Mouse (Mus musculus): Measurements from ENCODE around the gene Pla2g2c. TPM values are rescaled to one million over a fixed set of nuclear protein-coding genes. Genes with fewer than 3 reads are reported as not detected.
A peak's percentile ranks its signal among the peaks of the same experiment; 100 is the strongest.

The Pla2g2c gene
- total RNA-seq, 4 experiments from 2014 or later = 0.52 to 0.81 (median 0.68) TPM; not detected in 1

DNA sequence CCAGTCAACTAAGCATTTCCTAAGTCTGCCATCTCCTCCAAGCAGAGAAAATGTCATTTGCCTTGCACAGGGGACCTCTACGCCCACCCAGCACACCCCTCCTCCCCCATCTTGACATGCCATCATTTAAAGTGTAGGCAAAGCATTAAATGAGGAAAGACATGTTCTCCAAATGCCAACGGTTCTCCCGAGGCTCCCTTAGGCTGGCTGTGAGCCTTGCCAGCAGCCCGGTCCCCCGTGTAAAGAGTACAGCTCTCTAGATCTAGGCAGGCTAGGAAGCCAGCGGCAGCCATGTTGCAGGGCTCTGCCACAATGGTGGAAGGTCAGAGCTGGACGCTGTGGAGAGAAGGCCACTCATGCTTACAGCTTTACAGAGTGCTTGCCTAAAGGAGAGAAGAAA is 14.6 kb upstream of the Pla2g2c start:
- DNase-seq = no peak

DNA sequence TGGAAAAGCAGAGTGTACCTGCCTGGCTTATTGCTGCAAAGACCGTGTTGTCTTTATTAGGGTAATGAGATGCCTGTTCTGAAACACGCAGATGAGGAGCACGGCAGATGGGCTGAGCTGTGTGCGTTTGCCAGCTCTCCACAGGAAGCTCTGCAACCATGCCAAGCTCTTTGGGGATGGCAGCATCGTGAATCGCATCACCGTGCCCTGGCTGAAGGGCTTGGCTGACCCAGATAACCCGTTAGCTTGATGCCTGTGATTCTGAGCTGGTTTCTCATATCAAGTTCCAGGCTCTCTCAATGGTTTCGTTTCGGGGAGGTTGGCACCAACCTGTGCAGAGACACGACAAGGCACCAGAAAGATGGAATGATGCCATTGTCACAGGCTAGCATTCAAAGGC is 14.0 kb upstream of the Pla2g2c start:
- no peak for DNase-seq

DNA sequence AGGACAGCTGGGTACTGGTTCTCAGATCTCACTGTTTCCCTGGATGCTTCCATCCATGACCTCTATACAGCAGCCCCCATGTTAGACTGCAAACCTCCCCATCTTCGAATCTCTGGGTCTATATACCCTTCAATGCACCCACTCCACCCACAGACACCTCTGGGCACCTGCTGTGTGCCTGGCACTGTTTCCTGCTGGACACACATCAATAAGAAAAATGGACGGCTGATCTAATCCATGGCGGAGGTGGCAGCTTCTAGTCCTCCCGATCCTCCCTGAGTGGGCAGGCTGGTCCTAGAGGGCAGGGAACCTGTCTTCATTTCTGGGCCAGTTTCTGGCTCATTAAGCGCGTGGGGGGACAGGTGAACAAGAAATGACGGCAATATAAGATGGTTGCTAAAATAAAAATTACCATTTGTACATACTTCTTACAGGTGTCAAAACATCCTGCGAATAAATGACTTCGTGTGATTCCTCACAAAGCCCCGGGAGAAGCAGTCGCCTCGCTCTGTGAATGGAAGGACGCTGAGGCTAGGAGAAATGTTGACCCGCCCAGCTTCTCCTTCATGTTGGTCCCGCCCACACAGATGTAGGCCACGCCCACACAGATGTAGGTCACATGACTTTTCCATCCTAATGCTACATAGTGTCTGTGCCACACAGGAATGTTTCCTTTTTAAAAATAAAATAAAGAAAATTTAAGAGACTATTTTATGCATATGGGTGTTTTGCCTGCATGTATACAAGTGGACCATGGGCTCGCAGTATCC is 13.4 kb upstream of the Pla2g2c start:
- no peak for DNase-seq

DNA sequence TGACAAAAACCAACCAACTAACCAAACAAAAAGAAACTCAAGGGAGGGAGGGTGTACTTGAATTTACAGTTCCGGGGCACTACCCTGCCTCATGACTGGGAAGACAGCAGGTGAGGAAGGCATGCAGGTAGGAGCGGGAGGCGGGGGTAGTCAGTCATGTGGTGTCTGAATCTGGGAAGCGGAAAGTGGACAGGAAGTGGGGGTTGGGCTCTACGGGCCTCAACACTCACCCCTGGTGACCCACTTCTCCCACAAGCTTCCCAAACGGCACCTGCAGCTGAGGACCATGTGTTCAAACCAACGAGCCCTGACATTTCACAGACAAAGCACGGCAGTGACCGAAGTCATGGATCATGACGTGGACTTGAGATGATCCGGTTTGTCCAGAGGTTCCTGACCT is 12.5 kb upstream of the Pla2g2c start:
- DNase-seq = no peak

DNA sequence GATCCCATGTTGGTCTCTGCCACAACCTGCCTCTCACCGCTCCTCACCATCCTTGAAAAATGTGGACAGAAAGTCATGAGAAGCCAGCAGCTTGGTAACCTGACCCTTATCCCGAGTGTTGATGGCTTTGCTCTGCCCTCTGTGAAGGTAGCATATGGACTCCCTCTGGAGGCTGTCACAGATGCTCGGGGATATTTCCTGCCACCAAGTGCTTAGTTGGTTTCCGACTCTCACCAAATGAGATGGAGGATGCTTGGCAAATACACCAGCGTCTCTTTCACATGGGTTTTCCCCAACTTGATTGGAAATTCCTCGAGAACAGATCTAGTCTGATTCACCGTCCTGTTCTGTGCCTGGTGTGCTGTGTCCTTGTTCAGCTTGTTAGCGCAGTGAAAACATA is 12.0 kb upstream of the Pla2g2c start:
- no peak for DNase-seq

DNA sequence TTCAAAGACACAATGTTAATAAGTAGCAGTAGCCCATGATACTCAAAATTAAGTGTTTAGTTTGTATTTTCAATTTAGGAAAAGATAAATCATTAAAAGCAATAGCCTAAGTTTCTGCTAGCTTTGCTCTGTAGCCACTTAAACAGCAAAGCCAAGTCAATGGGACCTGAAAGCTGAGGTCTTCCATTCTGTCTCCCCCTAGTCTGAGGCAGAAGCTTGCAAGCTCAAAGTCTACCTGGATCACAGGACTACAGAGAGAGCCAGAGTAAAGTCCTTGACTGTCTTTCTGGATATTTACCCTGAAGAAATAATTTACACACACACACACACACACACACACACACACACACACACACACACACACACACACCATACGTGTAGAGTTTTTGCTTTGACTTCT is 10.4 kb upstream of the Pla2g2c start:
- DNase-seq = no peak

DNA sequence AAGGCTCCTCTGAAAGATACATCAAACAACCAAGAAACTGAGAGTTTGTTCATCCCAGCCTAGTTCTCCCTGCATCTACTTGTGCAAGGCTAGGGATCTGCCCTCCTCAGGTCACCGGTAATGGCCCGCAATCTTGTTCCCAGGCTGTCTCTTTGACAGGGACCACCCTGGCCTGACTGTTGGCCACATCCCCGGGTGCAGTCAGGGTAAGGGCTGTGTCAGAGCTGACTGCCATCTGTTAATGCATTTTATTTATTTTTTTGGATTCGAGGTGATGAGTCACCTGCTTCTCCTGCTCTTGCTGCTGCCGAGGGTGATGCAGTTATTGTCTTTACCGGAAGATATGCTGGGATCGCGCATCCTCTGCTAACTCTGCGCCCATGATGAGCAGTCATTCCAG is 7.9 kb upstream of the Pla2g2c start:
- no peak for DNase-seq

DNA sequence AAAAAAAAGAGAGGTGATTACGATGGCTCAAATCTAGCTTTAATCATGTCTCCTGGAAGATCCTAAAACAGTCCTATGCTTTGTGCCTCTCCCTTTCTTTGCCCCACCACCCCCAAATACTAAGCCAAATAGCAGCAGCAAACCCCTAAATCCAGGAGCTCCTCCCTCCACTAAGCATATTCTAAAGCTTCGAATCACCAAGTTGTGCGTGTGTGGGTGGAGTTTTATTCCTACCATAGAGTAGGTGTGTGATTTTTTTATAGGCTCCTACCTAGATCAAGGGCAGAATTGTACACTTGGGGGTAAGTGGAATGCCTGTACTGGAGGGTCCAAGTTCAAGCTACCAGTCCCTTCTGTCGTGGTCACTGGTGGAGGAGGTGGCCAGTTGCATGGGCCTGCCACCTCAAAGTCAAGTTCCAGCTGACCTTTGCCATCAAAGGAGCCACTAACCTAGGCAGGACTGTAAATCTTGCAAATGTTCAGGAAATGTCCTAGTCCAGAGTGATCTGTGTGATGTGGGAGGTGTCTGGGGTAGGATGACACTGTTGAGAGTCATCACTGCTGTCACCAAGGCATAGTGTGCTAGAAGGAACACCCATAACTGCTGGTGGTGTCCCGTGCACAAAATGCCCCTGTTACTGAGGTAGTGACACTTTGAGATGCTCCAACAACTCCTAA is 5.9 kb upstream of the Pla2g2c start:
- no peak for DNase-seq

DNA sequence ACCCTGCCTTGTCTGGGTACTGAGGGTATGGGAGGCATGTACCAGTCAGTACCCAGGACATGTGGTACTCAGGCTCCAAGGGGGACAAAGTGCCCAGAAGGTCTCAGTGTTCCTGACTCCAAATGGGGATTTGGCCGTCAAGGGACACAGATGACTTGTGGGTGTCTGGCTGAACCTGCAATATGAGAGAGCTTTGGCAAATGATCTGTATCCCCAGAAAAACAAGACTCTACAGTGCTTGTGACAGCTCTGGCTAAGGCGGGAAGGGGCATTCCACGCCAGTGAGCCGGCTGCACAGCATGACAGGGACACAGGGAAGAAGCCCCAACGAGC is 5.4 kb upstream of the Pla2g2c start:
- no peak for DNase-seq

DNA sequence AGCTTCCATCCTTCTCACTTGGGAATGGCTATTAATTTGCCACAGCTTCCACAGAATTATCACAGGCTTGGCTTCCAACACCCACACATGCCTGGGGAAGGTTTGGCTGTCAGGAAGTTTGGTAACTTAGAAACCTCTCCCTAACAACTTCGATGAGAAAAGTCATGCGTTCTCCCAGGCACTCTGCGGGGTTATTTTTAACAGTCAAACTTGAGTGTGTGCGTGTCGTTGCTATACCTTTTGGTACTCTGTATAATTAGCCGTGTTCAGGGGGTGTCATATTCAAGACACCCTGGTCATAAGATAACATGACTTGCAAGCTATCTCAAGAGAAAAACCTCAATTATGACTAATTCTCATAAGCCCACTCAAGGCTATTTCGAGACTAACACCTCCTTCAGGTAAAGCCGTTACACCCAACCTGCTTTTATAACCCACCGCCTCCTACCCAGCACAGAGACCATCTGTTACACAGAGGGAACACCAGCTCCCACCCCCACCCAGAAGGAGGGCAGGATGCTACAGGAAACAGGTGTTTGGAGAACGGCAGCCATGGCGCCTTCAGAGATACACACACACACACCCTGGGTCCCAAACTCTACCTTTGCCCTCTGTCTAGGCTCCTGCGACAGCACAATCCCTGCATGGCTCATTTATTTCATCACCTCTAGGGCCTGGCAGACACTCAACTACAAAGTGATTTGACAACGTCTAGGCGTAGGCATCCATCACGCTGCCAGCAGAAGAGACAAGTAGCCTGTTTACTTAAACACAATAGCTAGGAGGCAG is 905 bp upstream of the Pla2g2c start:
- no peak for DNase-seq

DNA sequence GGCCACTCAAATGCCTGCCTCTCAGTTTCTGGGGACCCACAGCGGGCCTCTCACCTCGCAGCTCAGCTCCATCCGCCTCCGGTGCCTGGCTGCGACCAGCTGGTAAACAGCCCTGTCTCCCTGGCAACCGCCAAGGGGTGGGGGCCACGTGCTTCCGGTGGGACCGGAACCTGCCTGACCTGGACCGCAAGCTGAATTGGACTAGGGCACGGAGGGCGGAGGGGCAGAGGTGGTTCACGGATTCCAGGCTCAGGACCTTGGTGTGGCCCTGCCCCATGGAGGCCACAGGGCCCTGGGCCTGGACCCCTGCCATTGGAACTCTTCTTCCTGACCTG is 502 bp downstream of the Pla2g2c start:
- peak; percentile 71 for DNase-seq

DNA sequence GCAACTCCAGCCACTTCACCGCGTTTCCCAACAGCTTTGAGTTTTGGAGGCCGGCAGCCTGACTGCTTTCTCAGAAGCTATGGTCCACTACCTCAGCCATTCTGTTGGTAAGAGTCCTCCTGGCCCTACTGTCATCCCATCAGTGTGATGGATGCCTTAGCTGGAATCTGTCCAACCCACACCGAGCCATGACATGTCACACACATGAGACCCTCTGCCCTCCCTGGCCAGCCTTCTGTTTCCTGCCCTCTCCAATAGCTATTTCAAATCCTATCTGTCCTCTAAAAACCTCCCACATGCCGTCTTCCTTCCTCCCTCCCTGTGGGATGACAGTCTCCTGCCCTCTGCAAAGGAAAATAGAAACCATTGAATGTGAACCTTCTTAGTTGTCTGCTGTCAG is 1.2 kb downstream of the Pla2g2c start:
- DNase-seq = no peak

DNA sequence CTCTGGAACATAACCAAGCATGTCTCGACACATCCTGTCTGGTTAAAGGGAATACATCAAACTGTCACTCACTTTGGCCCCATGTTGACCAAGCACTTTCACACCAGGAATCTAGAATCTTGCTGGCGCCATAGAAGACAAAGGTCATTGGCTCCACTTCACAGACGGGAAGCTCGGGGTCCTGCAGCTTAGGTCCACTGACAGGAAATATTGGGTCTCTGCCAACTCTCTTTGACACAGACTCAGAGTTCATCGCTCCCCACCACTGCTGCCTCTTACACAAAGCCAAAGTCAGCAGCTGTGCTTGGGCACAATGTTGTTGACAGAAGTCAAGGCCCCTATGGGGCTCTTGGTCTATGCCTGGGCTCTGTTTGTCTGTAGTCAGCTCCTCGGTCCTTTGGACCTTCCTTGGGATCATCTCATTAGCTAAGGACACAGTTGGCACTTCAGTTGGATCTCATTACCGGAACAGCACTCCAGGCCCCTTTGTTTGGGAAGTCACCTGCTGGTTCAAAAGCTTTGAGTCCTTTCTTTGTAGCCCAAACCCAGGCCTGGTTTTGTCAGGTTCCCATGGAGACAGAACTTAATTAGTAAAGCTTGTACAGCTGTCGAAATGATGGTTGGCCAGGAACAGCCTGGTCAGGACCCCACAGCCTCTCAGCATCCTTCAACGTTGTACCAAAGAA is 4.6 kb downstream of the Pla2g2c start:
- DNase-seq = peak; percentile 58

DNA sequence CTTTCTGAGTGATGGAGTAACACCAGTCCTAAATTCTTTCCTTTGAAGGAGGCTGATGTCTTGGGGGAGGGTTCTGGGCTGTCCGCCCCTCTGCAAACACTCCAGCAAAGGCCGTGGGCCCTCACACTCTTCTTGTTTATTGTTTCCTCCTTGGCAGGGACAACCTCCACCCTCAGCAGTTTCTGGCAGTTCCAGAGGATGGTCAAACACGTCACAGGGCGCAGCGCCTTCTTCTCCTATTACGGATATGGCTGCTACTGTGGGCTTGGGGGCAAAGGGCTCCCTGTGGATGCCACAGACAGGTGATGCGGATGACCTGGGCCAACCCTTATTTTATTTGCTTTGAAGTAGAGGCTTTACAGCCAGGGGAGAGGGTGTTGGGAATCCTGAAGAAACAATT is 9.5 kb downstream of the Pla2g2c start:
- no peak for DNase-seq

DNA sequence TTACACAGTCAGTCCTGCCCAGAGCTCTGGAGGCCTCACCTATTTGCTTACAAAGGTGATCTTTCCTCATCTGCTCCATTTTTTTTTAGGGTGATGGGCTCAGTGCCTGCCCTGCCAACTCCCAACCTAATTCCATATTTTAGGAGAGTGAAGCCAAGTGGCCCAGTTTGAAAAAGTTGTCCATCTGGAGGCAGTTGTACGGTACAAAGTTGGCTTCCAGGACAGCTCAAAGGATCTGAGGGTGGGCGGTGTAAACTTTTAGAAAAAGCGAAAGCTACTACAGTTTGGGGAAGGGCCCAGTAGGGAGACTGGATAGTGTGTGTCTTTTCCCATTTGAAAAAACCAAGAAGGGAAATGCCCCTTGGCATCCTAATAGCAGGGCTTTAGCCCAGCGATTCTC is 10.3 kb downstream of the Pla2g2c start:
- no peak for DNase-seq

DNA sequence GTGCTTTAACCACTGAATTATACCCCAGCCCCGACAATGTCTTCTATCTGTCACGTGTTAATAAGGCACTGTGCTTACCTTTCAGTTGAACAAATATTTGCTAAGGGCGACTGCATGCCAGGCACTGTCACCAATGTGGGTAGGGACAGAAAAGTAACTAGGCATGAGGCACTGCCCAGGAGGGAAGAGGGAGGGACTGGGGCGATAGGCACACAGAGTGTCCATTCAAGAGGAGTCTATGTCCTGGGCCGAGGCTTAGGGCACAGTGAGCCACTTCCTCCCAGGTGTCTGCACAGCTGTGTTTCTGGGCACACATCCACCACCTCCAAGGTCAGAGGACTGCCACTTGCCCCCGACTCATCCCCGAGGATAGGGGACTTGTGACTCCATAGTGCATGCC is 12.4 kb downstream of the Pla2g2c start, which contains the start of gene Ubxn10:
Gene Ubxn10, minus strand, starts transcription at position 137 of the 400 bp plus-strand sequence.
- no peak for DNase-seq

DNA sequence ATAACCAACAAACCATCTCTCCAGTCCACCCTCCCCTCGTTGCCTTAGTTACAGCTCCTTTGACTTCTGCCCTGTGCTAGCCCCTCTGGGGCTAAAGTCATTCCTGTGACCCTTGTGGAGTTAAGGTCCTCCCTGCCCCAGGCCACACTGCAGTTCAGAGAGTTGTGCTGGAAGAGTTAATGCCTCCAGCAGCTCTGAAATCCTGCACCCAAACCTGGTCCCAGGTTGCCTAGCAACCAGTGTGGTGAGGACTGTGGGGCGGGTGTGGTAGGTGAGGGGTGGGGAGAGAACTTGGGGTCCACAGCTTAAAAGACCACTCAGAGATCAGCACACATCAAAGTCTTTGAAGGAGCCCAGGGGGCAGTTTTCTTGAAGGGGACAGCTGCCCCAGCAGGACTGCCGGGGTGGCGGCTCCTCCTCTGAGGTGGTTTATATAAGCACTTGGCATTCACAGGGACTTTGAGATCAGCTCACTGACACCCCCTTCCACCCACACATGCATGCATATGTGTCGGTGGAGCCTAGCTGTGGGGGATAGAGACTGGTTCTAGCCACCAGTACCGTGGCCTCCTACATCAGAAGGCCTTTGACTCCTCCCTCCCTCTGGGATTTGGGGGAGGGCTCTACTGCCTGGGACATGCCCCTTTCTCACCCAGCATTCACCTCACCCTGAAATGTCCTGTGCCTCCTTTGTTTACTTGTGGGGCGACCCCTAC is 14.7 kb downstream of the Pla2g2c start:
- DNase-seq = no peak

DNA sequence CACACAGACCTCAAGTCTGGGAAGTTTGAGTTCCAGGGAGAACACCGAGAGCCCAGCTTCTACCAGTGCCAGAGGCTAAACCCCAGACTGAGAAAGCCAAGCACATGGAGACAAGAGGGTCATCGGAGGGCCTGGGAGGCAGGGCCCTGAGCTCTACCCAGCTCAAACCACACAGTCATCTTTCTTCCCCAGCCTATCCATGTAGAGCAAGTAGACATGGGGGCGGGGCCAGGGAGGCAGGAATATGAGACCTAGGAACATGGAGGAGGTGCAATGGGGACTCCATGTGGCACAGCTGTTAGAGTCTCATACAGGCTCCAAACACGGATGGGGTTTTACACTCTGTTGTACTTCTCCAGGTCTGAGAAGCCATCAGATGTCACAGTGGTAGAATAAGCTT is 21.3 kb downstream of the Pla2g2c start:
- DNase-seq = no peak

DNA sequence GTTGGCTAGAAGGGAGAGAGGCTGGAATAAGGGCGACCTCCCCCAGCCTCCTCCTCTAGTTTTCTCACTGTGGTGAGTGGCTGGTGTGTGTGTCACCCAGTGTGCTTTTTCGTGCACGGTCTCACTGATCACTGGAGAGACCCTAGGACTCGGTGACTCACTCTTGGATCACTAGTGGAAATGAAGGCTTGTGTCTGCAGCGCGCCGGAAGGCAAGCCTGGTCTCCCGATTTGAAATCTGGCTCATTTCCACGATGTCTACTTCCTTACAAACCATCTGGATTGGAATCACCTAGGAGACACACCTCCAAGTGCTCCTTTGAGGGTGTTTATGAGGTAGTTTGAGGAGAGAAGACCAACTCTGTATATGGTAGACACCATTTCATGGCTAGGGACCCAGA is 22.3 kb downstream of the Pla2g2c start:
- no peak for DNase-seq

DNA sequence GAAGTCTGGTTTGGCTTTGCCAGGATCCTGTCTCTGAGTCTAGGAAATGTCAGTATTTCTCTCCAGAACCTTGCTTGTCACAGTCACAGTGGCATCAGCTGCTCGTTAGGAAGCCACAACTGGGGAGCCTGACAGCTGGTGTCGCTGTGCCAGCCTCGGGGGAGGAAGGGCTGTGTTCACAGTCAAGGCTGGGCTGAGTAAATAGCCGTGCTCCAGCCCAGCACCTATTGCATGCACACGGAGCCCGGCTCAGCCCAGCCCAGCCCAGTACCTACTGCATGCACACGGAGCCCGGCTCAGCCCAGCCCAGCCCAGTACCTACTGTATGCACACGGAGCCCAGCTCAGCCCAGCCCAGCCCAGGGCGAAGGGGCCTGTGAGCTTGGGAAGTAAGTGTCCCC is 23.3 kb downstream of the Pla2g2c start:
- DNase-seq = peak; percentile 26

DNA sequence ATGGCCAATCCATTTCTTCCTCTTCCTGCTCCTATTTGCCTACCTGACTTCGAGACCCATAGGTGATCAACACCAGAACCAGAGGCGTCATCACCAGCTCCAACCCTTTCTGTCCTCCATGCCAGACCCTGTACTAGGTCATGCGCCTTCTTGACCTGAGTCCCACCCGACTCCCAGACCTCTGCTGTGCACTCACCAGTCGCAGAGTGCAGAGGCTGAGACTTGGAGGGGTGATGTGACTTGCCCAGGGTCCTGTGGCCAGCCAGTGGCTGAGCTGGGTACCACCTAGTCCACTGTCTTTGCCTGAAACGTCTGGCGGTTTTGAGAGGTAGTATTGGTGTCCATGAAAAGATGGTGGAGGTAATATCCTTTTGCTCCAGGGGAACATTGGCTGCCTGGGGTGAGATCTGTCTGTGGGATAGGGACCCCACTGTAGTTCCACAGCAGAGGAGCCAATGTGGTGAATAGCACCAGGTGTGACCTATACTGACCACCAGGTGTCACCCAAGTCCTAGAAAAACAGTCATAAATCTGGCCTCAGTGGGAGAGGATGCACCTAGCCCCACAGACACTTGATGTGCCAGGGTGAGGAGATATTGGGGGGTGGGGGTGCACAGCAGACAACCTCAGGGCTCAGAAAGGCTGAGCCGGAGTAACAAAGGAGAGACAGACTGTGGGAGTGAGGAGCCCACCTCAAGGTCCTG is 23.9 kb downstream of the Pla2g2c start:
- no peak for DNase-seq

DNA sequence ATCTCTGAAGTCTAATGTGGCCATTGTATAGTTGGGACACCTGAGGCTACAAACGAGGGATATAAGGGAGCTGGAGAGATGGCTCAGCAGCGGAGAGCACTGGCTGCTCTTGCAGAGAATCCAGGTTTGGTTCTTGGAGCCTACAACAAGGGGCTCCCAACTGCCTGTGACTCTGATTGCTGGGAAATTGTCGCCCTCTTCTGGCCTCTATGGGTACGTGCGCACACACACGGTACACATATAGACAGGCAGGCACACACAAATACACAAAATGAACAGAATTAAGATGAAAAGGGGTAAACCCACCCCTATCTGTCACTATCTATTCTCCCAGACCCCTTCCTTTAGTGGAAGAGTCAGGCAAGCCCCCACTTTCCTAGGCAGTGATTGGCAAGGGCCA is 28.0 kb downstream of the Pla2g2c start:
- DNase-seq = no peak

Measured in adrenal gland, adult 8-10 months (tissue).